Mouse (Mus musculus) C2C12 (cell line): Measurements from ENCODE around the gene Ankrd36.

Experiments
- CTCF ChIP-seq: IDR thresholded peaks from one replicate; pipeline ENCODE4 v1.5.1; 2011; ENCODE audit not compliant: control insufficient read depth, insufficient read depth, insufficient read length
- MAX ChIP-seq: IDR thresholded peaks from one replicate; pipeline ENCODE4 v1.6.1; 2011; ENCODE audit warnings: mild to moderate bottlenecking, control low read depth
- MYOD1 ChIP-seq: IDR thresholded peaks from one replicate; pipeline ENCODE4 v1.6.1; 2011; ENCODE audit warnings: low read depth; ENCODE audit not compliant: control insufficient read depth, insufficient read length
- USF1 ChIP-seq: IDR thresholded peaks from one replicate; pipeline ENCODE4 v1.6.1; 2011; ENCODE audit warnings: low read depth, mild to moderate bottlenecking, control low read depth, moderate library complexity

DNA sequence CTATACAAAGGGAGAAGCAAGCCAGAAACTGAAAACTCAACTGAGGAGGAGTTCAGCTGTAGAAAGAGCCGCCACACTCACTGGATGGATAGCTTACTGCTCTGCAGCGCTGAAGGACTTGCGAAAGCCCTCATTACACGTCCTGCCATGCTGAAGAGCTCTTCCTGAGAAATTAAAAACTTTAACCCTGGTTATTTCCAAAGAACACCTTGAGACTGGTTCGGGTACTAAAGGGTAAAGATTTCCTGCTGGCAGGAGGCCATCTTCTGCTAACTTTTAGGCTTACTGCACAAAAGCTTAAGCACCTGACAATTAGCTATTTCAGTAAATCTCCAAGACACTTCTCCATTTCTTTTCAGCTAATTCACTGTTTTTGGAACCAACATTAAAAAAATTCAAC lies 39.3 kb upstream of the Ankrd36 start:
- TF ChIP-seq CTCF (no peak), MAX (no peak), MYOD1 (no peak), USF1 (no peak)
